Mouse (Mus musculus) liver, adult 2 months (tissue): Measurements from ENCODE around the gene Utf1. TPM values are rescaled to one million over a fixed set of nuclear protein-coding genes. Genes with fewer than 3 reads are reported as not detected.

Experiments
- DNase-seq: peaks from one replicate; pipeline ENCODE4 v3.0.0-alpha.2; 2011; ENCODE audit warnings: low read depth, low spot score; ENCODE audit errors: extremely low read depth
- H3K27ac ChIP-seq: fragments of 200-500 bp; replicated peaks from 2 replicates; pipeline ENCODE4 v1.5.1; 2012; ENCODE audit warnings: low read depth, mild to moderate bottlenecking, control low read depth, inconsistent platforms, low read length; ENCODE audit not compliant: insufficient read depth
- H3K27me3 ChIP-seq: fragments of 200-500 bp; 2 replicates; pipeline ENCODE4 v1.6.1; 2012; ENCODE audit warnings: mild to moderate bottlenecking, moderate library complexity, low read length, inconsistent platforms; ENCODE audit not compliant: control insufficient read depth, insufficient read depth
- H3K36me3 ChIP-seq: fragments of 200-500 bp; 2 replicates; pipeline ENCODE4 v1.6.1; 2012; ENCODE audit warnings: low read length, inconsistent platforms; ENCODE audit not compliant: control insufficient read depth, insufficient read depth
- H3K4me1 ChIP-seq: fragments of 200-500 bp; 2 replicates; pipeline ENCODE4 v1.6.1; 2011; ENCODE audit warnings: low read length; ENCODE audit not compliant: control insufficient read depth, insufficient read depth
- H3K4me3 ChIP-seq: fragments of 200-500 bp; 2 replicates; pipeline ENCODE4 v1.5.1; 2011; ENCODE audit warnings: low read depth, mild to moderate bottlenecking, control low read depth, low read length, moderate library complexity; ENCODE audit not compliant: insufficient read depth
- H3K79me2 ChIP-seq: fragments of 200-500 bp; 2 replicates; pipeline ENCODE4 v1.6.1; 2012; ENCODE audit warnings: inconsistent platforms, mild to moderate bottlenecking, low read length, moderate library complexity; ENCODE audit not compliant: control insufficient read depth, insufficient read depth
- H3K9ac ChIP-seq: fragments of 200-500 bp; 2 replicates; pipeline ENCODE4 v1.6.1; 2012; ENCODE audit warnings: low read depth, mild to moderate bottlenecking, control low read depth, inconsistent platforms, low read length
- CTCF ChIP-seq: fragments of 200-500 bp; IDR thresholded peaks from 2 replicates; pipeline ENCODE4 v1.5.1; 2011; ENCODE audit warnings: low read depth, low read length, control low read depth
- POLR2A ChIP-seq: fragments of 200-500 bp; IDR thresholded peaks from 2 replicates; pipeline ENCODE4 v1.6.1; 2011; ENCODE audit warnings: low read length, control low read depth; ENCODE audit not compliant: insufficient read depth; ENCODE audit errors: extremely low read depth
- WGBS: fragments of 180-500 bp; shearing (Covaris S2); methylation state at CpG from one replicate; pipeline ENCODE4 v1.1.7; 2018; 5-methylcytosine and 5-hydroxymethylcytosine counted together
- polyA plus RNA-seq: library from polyadenylated mRNA; depleted of rRNA; stranded (reverse); fragments of >200 nt; gene quantifications from 2 replicates; pipeline ENCODE4 v1.2.3, GENCODE M21; 2012
- total RNA-seq: library from RNA; depleted of rRNA; stranded (reverse); fragments of >200 nt; gene quantifications from 2 replicates; pipeline ENCODE4 v1.2.3, GENCODE M21; 2014

Gene Utf1
- total and polyA plus RNA-seq, 2 experiments, result not detected

DNA sequence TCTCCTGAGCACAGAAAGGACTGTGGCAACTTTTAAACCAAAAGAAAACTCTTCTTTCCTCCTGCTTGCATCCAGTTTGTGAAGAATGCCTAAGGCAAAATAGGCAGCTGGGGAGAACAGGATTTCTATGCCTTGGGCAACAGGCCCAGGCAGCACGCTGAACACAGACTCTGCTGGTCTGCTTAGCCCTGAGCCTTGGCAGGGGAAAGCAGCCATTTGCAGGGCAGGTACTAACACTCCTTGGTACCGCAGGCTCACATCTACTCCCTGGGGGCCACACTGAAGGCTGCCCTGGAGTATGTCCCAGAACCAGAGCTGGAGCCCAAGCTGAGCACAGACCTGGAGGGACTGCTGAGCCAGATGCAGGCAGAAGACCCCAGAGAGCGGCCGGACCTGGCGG is 35.4 kb upstream of the Utf1 start:
- H3K4me3 ChIP-seq, result no peak overlapping the region
- H3K4me1 ChIP-seq, result no peaks in the 10 kb centered on the region
- WGBS, result 87% methylated on average over 5 of the region's 5 CpGs
- TF ChIP-seq POLR2A (no peak), CTCF (no peak)
- no peak overlapping the region for H3K27ac ChIP-seq
- H3K36me3 ChIP-seq, result no peaks in the 10 kb centered on the region
- DNase-seq, result no peak
- H3K9ac ChIP-seq, result no peak overlapping the region
- no peaks in the 10 kb centered on the region for H3K79me2 ChIP-seq
- H3K27me3 ChIP-seq, result 0 out of 2 replicates have a peak, but pooled peaks cover 2% of the 10 kb centered on the region

DNA sequence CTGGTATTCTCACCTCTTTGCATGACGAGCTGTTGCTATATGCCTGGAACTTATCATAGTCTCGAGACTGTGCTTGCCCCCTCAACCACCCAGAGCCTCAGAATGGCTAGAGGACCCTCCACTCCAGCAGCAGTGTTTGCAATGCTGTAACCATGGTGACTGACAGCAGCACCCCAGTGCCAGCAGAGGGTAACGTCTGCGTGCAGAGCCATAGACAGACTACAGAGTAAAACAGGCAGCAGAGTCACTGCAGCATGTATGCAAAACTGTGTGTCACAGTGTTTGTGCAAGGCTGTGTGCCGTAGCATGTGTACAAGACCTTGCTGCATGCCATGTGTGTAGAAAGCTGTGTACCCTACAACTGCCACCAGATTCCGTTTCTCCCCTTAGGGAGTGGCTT is 34.1 kb upstream of the Utf1 start:
- TF ChIP-seq POLR2A (no peak), CTCF (no peak)
- Histone ChIP-seq H3K36me3 (no peaks in the 10 kb centered on the region), H3K27ac (no peak overlapping the region), H3K27me3 (0 out of 2 replicates have a peak, but pooled peaks cover 5% of the 10 kb centered on the region), H3K9ac (no peak overlapping the region), H3K4me1 (no peaks in the 10 kb centered on the region), H3K4me3 (no peak overlapping the region), H3K79me2 (no peaks in the 10 kb centered on the region)
- 63% methylated on average over 6 of the region's 6 CpGs for WGBS
- DNase-seq, result no peak

DNA sequence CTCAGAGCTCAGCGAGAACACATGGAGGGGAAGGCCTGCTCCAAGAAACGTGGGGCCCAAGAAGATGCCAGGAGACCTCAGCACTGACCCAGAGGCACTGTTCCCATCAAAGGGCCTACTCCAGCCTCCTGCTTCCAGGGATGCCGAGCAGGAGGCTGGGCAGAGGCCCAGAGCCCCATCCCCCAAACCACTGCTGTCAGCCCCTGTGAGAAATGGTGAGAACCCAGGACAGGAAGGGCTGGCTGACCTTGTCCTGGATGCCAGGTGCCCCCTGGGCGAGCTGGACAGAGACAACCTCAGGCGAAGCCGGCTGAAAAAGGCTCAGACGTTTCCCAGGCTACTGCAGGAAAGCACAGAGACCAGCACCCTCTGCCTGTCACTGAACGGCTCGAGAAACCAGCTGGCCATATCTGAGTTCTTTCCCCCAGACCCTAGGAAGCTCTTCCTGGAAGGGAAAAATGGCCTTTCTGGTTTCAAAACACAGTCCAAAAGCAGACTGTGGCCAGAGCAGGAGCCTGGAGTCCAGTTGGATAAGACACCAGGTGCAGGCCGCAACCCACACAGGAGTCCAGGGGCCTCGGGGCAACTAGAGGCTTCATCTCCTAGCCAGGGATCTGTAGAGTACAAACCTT is 33.3 kb upstream of the Utf1 start:
- no peak overlapping the region for H3K4me3 ChIP-seq
- H3K9ac ChIP-seq, result no peak overlapping the region
- H3K79me2 ChIP-seq, result no peaks in the 10 kb centered on the region
- H3K36me3 ChIP-seq, result no peaks in the 10 kb centered on the region
- no peaks in the 10 kb centered on the region for H3K4me1 ChIP-seq
- TF ChIP-seq CTCF (no peak), POLR2A (no peak)
- WGBS, result 68% methylated on average over 11 of the region's 11 CpGs
- 0 out of 2 replicates have a peak, but pooled peaks cover 5% of the 10 kb centered on the region for H3K27me3 ChIP-seq
- no peak for DNase-seq
- no peak overlapping the region for H3K27ac ChIP-seq

DNA sequence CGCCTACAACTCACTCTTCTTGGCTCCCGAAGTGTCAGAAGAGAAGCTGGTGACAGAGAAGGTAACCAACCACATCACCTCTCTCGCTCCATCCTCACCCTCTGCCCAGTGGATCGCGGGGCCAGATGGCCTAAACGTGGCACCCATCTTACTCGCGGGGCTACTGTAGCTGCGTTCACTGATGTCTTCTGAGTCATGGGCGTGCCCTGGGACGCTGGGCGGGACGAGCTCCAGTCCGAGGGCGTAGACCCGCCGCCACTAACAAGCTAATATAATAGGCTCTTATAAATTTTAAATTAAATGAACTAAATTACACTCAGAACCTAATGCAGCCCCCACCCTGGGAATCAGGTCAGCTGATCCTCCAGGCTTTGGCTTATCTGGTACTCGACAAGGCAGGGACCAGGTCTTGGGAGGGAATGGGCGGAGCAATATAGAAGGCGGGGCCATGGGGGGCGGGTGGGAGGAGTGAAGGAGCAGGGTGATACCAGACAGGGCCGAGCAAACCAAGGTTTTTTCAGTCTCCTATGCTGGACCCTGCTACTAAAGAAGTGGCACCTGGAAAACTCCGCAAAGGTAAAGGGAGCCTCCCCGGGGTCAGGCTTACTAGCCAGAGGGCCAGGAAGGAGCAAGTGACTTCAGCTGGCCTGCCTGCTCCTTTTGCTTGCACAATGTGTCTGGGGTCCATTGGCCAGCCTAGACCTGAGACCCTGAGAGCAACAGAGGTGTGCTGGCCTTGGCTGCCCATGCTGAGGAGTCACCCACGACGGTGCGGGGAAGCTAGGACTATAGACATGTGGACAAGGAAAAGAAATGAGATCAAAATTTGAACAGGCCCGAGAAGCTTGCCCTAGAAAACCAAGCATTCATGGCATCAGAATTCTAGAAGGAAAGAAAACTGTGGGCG is 29.2 kb upstream of the Utf1 start:
- Histone ChIP-seq H3K27me3 (peaks cover 7% of the 10 kb centered on the region; the same call in 1 of the 2 replicates), H3K4me3 (no peak overlapping the region)
- no peak for DNase-seq

DNA sequence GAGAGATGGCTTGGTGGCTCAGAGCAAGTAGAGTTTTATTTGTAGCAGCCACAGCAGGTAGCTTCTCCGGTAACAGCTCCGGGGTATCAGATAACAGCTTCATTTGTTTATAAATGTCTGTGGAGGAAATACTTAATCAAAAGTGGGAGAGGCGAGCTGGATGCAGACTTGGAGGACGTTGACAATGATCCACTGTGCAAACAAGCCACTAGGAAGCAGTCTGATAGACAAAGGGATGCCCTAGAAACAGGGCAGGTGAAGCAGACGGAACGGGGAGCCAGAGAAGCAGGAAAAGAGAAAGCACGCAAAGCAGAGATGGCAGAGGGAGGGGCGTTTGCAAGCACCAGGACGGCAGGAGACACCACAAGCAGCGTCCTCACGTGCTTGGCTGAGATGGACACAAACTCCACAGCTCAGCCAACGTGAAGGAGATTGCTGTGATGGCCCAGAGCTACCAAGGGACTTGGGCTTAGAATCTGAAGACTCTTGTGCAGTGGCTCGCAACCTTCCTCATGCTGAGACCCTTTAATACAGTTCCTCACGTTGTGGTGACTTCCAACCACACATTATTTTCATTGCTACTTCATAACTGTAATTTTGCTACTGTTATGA is 27.8 kb upstream of the Utf1 start:
- no peak for TF ChIP-seq POLR2A
- no peak for TF ChIP-seq CTCF
- Histone ChIP-seq H3K4me3 (no peak overlapping the region), H3K79me2 (no peaks in the 10 kb centered on the region), H3K4me1 (no peaks in the 10 kb centered on the region), H3K27me3 (peaks cover 7% of the 10 kb centered on the region; the same call in 1 of the 2 replicates), H3K36me3 (no peaks in the 10 kb centered on the region), H3K27ac (no peak overlapping the region), H3K9ac (no peak overlapping the region)
- DNase-seq, result no peak
- 9% methylated on average over 14 of the region's 14 CpGs for WGBS

More for the DNA sequence above, 29.2 kb upstream of the Utf1 start:
- Histone ChIP-seq H3K27ac (no peak overlapping the region), H3K79me2 (no peaks in the 10 kb centered on the region), H3K36me3 (no peaks in the 10 kb centered on the region), H3K9ac (no peak overlapping the region), H3K4me1 (no peaks in the 10 kb centered on the region)
- no peak for TF ChIP-seq CTCF
- no peak for TF ChIP-seq POLR2A
- WGBS, result 15% methylated on average over 29 of the region's 29 CpGs
